8 mouse cellular contexts compared by ENCODE assay signal in the genomic region with DNA sequence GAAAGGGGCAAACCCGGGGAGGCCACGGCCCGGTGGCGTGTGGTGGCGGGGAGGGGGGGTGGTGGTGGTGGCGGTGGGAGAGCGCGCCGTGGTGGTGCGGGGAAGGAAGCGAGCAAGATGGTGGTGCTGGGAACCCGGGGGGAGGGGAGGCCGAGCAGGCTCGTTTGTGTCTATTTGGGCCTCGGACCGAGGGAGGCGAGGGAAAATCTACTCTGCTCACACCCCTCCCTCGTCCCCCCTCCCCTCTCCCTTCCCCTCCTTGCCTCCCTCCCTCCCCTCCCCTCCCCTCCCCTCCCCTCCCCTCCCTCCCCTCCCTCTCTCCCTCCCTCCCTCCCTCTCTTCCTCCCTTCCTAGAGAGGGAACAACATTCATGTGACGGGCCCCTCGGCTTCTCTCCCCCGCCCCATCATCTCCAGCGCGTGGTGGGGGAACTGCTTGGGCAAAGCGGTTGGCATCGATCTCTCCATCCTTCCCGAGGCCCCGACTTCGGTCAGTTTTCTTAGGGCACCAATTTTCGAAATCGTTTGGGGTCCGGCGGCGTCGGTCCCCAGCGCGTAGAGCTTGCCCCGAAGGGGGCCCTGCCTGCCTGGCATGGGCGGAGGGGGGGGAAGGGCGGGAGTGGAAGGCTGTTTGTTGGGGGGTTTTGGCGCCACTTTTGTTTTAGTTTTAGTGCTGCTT. TPM values are rescaled to one million over a fixed set of nuclear protein-coding genes. Genes with fewer than 3 reads are reported as not detected.
DNase-seq lines count a peak whose midpoint lies in the region; ATAC-seq and TF ChIP-seq lines count a peak whose summit lies in the region.

No protein-coding gene starts in this region.

- no peaks in the 10 kb centered on the region for H3K27me3 ChIP-seq in forebrain, embryonic 16.5 days (replicated peaks; ENCODE audit: control insufficient read depth, insufficient read depth, low read length)
- H3K27me3 ChIP-seq in lung, postnatal 0 days (replicated peaks; ENCODE audit: insufficient read depth, low read length) = no peaks in the 10 kb centered on the region

- H3K9me3 ChIP-seq in forebrain, embryonic 16.5 days (ENCODE audit: control insufficient read depth, low read length) = no peaks in the 10 kb centered on the region
- H3K9me3 ChIP-seq in lung, postnatal 0 days (ENCODE audit: low read length) = no peaks in the 10 kb centered on the region

- peak overlapping the region; percentile 99 for H3K27ac ChIP-seq in forebrain, embryonic 16.5 days (ENCODE audit: low read length)
- H3K27ac ChIP-seq in lung, postnatal 0 days (ENCODE audit: low read length) = peak overlapping the region; percentile 99

- no peak for TF ChIP-seq CTCF in lung, postnatal 0 days (IDR thresholded peaks at IDR 0.05)

- peak overlapping the region; percentile 88 for H3K9ac ChIP-seq in forebrain, embryonic 16.5 days (replicated peaks; ENCODE audit: low read depth, low read length)
- H3K9ac ChIP-seq in lung, postnatal 0 days (replicated peaks; ENCODE audit: low read depth) = peak overlapping the region; percentile 90

- intact Hi-C loops in heart, postnatal 36 days (cut with DNase I) = loop anchor here (5.0 kb wide), 1 partner anchor 77 kb away; no protein-coding TSS in a partner anchor

- H3K36me3 ChIP-seq in forebrain, embryonic 16.5 days (ENCODE audit: control insufficient read depth, insufficient read depth) = no peaks in the 10 kb centered on the region
- no peaks in the 10 kb centered on the region for H3K36me3 ChIP-seq in lung, postnatal 0 days (ENCODE audit: insufficient read depth, low read length)

- peak; percentile 87 for DNase-seq in ES-CJ7 (ENCODE audit: low read depth, low spot score)
- DNase-seq in heart, postnatal 36 days = peak; percentile 68 to 70
- peak; percentile 84 for DNase-seq in layer of hippocampus, adult 9-11 months
- DNase-seq in lung, postnatal 0 days (ENCODE audit: low spot score) = peak; percentile 91
- DNase-seq in ovary, postnatal 14 days (ENCODE audit: low spot score) = peak; percentile 52
- DNase-seq in thymus, postnatal 14 days = peak; percentile 79

- TF ChIP-seq EP300 in lung, postnatal 0 days (IDR thresholded peaks at IDR 0.05) = no peak

- WGBS in forebrain, embryonic 16.5 days = 12% methylated on average over 20 of the region's 40 CpGs
- WGBS in lung, postnatal 0 days = 19% methylated on average over 3 of the region's 40 CpGs

- H3K4me2 ChIP-seq in forebrain, embryonic 16.5 days (ENCODE audit: low read length) = peak overlapping the region; percentile 55
- peak overlapping the region; percentile 53 for H3K4me2 ChIP-seq in lung, postnatal 0 days (replicated peaks; ENCODE audit: low read depth, low read length)

- peak; percentile 60 for ATAC-seq in cerebellum, adult (ENCODE audit: insufficient number of reproducible peaks, low FRiP score, low TSS enrichment)
- ATAC-seq in forebrain, embryonic 16.5 days = peak; percentile 81
- peak; percentile 51 for ATAC-seq in lung, postnatal 0 days

- H3K4me1 ChIP-seq in forebrain, embryonic 16.5 days (replicated peaks; ENCODE audit: control insufficient read depth, insufficient read depth, low read length) = peaks cover 4% of the 10 kb centered on the region; the same call in 1 of the 2 replicates
- H3K4me1 ChIP-seq in lung, postnatal 0 days (ENCODE audit: insufficient read depth, low read depth, low read length) = no peaks in the 10 kb centered on the region

- H3K4me3 ChIP-seq in forebrain, embryonic 16.5 days (replicated peaks; ENCODE audit: low read length) = peak overlapping the region; percentile 61
- peak overlapping the region; percentile 65 for H3K4me3 ChIP-seq in lung, postnatal 0 days (ENCODE audit: low read depth, low read length)

RNA-seq across cellular contexts. Expression of gene Stag2, which starts 1.4 kb away (rescaled TPM):
- 30.3 and 36.9 TPM in 2 replicates for polyA plus RNA-seq in forebrain, embryonic 16.5 days (2015; fragmentation: Nextera tagmentation; extraction: Ambion mirVana)
- total RNA-seq in heart, postnatal 36 days (2021) = 10 to 100 TPM; 44.8 to 46.9 TPM
- 26.8 and 32.8 TPM in 2 replicates for polyA plus RNA-seq in lung, postnatal 0 days (2015; fragmentation: Nextera tagmentation; extraction: Ambion mirVana)

Comparison
In these comparisons a context has a peak if more than half of its experiments do, and no peak if none do; other contexts are left out.
1. Peak in every context shown above with its lines: DNase-seq, ATAC-seq, H3K4me3 ChIP-seq and H3K27ac ChIP-seq.